Mouse (Mus musculus): ENCODE results near the gene Igsf21.

Gene Igsf21

DNA sequence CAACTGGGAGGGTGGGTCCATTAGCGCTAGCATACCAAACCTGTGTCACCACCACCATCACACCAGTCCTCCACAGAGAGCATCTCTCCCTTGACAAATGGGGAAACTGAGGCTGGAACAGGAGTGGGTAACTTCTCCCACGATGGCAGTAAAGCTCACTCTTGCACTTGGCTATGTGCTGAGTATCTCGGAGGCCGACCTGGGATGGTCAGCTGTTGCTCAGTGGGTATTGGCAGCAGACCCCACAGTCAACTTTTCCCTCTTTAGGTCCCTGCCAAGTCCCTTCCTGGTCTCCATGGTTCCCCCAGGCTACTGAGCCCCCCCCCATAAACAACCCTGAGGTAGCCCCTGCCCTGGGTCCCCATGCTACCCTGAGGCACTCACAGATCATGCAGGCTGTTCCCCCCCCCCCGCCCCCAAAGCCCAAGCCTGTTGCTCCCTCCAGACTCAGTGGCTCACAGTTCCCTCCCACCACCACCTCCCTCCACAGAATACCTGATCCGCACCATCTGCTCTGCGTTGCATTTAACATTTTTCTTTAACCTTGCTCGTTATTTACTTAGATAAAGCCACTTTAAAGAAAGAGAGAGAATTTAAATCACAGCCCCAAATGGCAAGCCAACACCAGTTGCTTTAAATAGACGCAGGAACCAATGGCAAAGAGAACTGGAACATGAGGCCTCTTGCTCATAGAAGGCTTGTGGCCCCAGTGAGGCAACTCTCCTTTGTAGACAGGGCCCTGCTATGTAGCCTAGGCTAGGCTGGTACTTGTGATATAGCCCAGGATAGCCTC lies 11.0 kb downstream of the Igsf21 start:
- DNase-seq: no peak

DNA sequence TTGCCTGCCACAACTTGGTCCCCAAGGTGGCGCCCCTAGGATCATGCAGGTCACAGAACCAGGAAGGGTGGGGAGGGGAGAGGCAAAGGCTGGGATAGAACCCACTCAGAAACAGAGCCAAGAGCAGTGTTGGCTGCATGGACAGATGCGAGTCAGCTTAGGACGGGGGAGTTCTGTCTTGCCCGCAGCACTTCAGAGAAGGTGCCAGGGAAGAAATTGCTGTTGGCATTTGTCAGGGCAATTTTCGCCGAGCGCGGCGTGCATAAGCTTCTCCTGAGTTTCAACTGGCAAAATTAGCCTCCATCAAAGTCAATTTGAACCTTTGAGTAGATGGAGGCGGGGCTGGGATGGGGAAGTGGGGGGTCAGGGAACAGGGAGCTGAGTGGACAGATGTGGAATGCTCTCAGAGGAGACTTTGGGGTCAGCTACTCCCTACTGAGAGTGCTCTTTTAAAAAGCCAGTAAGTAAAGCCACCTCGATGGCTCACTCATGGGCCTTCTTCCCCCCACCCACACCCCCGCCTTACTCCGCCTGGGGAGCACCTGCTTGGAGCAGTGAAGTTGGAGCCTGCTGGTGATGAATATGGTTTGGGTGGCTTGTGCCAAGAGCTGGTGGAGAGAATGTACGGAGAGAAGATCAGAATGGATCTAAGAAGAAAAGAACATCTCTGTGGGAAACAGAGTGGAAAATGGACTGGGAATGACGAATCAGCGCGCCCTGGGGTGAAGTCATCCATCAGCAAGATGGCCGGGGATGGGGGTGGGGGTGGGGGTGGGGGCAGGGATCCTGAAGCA lies 12.0 kb downstream of the Igsf21 start:
- DNase-seq: no peak

DNA sequence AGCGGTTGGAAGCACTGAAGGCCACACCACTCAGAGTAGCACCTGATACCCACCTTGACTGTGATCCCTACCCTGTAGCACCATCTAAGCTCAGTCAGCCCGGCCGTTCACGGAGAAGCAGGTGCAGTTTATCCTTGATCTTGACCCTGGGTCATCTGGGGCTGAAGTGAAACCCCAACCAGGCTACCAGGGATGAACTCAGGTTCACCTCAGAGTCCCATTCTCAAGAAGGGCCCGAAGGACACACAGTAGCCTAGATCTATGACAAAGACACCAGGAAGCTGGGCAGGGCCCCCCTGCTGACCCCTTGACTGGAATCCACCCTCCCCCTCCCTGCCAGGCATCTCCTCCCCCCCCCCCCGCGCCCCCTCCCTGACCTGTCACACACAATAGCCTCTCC lies 18.7 kb downstream of the Igsf21 start:
- no peak for DNase-seq

DNA sequence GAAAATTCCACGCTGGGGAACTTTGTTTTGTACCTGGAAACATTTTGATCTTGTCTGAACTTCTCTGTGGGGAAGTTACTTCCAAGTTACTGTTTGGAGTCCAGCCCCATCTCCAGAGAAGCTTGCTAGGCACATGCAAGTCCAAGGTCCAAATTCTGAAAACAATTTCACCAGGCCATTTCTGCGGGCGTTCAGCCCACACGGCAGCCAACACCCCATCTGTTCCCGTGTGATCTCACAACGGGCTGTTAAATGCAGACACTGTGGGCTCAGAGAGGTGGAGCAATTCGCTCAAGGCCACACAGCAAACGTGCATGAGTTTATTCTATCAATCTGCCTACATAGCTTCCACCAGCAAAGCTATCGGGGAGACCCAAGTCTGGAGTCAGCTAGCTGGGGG lies 21.4 kb downstream of the Igsf21 start:
- DNase-seq: no peak

DNA sequence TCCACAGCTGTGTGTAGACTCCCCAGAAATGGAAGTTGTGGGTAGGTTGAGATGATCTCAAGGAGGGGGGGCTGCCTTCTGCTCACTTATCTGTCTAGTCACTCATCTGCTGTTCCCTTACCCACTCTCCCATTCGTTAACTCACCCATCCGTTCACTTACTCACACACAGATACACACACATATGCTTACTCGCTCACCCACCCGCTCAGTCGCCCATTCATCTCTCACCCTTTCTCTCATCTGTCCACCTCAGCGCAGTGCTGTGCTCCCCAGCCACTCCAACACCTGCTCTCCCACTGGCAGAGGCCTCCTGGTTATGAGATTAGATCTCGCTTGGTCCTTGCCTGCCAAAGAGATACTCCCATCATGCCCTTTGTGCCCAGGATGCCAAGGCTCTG lies 22.1 kb downstream of the Igsf21 start:
- no peak for DNase-seq

DNA sequence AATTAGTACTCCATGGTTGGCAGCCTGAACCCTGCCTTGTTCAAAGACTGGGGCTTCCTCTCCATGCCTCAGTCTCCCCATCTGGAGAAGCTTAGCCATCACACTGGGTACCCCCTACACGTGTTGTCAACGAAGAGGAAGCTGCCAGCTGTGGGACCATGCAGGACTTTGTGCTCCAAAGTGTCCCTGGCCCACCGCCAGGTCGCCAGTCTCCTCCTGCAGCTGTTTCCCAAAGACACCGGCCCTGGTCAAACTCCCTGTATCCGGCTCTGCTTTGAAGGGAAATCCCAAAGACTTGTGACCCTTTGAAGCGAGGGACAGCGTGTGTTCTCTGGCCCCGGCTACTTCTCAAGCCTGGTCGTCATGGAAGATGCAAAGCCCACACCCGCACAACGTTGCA lies 23.5 kb downstream of the Igsf21 start:
- DNase-seq: no peak

DNA sequence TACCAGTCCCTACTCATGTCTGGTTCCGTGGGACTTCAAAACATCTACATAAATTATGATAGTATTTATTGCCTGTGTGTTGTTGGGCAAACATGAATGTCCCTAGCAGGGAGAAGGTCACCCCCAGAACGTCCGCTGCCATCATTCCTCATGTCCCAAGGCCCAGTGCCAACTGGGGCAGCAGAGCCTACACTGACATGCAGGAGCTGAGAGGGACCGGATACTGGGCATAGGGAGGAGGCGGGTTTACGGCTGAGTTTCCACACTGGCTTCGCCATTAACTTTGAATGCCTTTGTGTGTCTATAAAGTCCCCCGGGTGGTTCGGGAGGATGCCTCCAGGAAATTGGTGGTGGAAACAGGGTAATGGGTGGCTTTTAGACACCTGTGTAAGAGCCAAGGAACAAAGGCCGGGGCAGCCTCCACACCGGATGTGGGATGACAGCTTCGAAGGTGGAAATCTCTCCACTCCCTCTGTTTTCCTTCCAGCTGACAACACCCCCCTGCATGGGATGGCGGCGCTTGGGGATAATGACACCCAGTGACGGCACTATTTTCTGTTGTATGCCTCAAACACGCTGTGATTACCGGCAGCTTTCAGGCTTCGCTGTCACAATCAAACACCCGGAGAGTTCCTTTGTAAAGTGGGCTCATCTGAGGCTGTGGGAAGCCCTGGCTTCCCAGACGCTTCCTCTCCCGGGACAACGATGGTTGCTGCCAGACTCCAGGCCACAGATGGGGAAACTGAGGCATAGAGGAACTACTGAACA lies 26.1 kb downstream of the Igsf21 start:
- no peak for DNase-seq

DNA sequence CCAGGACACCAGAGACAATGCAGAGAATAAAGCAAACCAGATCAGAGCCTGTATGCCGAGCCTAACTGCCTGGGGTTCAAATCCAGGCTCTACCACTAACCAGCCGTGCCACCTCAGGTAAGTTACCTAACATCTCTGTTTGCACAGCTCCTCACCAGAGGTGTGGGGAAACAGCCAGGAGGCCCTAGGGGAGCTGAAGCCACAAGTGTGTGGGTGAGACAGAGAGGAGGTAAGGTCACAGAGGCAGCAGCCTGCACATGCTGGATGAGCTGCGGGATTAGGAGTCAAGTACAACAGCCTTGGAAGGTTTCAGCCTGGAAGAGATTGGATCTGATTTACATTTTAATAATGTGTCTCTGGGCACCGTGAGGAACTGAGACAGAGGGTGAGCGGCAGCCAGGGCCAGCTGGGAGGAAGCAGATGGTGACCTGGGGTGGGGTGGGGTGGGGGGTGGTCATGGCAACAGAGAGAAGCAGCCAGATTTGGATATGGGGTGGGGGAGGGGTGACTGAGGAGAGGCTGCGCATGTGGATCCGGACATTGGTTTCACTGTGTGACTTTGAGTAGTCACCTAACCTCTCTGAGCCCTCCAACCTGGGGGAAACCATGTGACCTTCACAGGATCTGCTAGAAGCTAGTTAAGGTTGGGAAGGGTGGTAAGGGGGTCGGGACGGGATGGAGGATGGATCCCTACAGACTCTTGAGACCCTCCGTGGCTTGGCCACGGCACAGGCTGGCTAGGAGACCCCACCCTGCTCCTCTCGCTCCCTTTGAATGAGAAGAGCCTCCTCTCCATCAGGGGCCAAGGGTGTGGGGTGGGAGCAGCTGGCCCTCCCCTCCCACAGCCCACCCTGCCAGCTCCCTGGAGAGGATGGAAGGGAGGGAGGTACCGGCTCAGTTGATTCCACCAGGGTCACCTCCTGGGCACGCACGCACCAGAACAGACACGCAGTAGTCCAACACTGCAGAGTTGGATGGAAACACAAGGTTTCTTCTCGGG lies 27.4 kb downstream of the Igsf21 start:
- DNase-seq: no peak

DNA sequence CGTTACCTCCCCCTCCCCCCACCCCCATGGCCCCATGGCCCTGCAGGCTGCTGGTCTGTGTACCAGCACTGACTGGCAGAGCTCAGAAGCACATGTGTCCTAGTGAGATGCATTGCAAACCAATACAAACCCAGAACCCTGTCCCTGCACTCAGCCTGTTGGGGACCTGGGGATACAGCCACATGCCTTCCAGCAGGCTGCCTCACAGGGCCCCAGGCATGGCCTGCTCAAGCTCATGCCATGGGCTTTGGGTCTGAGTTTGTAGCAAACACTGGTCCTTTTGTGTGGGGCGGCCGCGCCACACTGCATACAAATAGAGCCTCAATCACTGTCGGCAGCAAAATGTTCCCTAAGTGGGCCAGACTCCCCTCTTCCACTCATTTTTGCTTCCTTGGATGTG lies 28.2 kb downstream of the Igsf21 start:
- no peak for DNase-seq

DNA sequence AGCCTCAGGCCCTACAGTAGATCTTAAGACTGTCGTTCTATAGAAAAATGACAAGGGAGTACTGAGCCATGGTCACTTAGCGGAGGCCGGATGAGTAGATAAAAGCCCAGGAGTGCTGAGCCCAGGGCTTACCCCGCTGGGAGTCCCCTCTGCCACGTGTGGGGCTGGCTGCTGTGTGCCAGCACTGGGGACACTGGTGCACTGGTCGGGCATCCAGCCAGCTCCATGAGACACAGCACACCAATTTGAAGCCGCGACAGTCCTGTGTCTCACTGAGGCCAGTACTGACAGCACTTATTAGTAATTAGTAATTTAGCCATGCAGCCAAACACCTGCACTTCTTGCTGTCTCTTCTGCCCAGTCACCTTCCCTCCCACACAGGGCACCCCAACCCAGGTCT lies 28.6 kb downstream of the Igsf21 start:
- DNase-seq: no peak

DNA sequence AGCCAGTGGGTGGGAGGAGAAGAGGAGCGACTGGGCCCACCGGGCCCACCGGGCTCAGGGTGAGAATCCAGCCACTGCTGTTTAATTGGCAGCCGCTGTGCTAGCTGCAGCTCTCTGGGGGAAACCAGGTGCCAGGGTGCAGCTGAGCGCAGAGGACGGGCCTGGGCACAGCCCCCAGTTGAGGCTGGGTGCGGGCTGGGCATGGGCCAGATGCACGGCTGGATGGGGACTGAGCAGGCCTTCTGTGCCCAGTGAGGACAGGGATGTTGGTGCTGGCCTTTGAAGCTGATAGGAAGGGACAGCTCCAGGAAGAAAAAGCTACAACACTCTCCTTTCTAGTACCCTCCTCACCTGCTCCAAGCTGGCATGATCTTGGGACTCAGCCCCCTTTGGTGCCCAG lies 30.5 kb downstream of the Igsf21 start:
- no peak for DNase-seq

DNA sequence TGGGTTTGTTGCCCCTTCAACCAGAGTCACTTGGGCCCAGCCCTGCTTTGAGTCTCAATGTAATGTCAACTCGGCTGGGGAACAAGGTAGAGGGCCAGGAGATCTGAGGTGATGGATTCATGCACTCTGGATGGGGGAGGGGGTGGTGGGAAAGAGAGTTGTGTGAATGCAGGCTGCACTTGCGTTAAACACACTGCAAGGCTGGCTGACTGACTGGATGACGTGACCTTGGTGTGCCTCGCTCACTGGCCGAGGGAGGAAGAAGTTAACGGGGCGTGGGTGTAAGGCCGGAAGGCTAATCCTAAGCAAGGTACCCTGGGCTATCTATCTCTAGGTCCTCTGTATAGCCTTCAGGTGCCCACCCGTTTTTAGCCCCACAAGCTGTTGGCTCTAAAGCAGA lies 31.4 kb downstream of the Igsf21 start:
- DNase-seq: no peak

DNA sequence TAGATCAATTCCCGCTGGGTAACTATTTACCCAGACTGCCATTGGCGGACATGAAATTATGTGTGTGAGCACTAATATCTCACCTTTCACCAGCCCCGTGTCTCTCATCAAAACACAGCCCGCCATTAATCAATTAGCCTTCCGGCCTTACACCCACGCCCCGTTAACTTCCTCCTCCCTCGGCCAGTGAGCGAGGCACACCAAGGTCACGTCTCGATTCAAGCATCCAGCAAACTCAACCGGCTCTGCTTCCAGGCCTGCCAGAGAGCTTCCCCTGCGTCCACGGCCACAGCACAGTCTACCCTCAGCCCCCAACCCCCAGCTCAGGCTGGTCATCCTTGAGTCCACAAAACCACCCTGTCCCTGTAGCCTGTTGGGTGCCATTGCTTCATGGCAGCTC lies 32.2 kb downstream of the Igsf21 start:
- no peak for DNase-seq

DNA sequence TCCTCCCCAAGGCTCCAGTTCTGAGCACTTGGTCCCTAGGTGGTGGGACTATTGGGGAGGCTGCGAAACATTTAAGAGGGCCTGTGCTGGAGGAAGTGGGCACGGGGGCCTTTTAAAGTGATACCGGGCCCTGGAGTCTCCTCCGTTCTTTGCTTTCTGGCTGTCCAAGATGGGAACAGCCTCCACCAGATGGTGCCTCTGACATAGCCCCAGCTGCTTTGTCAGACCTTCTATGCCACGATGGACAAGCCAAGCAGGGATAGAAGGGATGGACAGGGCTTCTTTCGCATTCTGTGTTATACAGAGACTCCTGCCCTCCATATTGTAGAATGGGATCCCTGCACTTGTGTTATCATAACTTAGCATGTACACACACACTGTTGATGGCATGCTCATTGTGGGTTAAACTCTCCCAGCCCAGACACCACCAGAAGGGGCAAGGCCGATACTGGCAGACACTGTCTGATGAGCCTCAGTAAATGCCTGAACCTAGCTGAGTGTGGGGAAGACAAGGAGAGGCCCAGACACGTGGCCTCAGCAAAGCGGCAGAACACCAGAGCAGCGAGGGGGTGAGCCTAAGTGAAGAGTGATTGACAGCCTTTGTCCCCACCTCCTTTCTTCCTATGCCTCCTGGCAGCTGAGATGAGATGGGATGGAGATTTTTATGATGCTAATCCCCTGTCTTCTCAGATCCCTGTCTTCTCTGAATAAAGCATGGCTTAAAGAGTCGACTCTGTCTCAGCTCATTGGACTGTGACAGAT lies 36.3 kb downstream of the Igsf21 start:
- DNase-seq: no peak

DNA sequence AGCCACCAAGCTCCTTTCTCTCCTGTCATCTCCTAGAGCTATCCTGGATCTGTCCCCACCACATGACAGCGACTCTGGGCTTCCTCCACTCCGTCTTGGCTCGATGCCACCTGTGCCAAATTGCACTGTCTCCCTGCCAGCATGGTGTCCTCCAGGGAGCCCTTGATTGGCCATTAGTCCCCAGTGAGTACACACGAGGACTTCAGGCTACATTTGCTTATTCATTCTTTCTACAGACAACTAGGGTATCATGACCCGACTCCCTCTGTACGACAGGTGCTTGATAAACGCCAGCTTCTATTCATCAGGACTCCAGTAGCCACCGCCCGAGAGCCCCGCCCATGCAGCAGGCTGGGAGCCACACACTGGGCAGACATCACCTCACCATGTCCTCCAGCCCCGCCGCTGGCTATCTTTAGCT lies 40.8 kb downstream of the Igsf21 start:
- peak; percentile 83 for DNase-seq

DNA sequence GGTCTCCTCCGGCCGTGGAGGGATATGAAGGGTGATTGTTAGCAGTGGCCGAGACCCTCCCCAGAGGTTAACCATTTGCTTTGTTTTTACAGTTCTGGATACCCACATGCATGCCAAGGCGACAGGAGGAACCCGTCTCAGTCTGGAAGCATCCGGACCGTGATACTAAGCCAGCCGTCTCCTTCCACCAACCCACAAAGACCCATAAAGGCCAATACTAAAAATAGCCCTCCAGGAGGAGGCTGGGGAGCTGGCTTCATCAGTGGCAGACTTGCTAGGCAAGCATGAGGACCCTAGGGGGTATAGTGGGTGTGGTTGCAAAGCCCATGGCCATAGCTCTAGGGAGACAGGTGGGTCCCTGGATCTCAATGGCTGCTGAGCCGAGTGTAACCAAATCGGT lies 41.8 kb downstream of the Igsf21 start:
- no peak for DNase-seq

DNA sequence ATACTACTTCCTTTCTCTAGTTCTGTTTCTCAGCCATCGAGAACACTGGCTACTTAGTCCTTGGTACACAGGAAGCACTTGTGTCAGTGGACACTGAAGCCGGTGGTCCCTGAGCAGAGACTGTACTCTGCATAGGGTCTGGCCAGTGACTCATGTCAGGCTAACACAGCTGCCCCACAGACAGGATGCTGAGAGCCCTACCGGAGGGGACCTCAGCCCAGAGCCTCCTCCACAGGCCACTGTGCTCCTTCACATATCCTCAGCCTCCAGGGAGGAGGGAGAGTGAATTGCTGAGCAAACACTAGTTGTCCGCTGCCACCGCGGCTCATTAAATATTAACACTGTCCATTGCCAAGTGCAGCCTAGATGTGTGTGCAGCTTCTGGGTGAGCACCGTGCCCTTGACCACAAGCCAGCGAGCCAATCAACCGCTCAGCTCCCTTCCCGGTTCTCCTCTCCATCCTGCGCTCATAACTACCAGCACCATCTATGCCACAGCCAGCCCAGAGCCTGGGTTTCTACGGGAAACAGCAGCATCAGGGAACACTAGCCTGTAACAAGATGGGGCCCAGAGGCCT lies 42.8 kb downstream of the Igsf21 start:
- no peak for DNase-seq

DNA sequence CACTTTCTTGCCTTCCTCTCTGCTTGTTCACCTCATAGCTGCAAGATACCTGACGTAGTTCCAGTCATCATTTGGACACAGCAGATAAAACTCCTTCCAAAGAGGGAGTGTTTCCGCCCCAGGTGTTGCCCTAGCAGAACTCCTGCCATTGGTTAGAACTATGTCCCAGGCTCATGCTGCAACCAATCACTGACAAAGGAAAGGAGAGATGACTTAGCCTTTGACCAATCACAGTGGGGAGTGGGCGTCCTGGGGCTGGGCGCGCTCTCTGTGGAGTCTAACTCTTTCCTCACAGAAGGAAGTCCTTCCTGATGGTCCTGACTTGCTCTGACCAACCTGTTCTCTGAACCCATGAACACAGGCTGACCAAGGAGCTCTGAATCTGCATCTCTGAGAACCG lies 44.4 kb downstream of the Igsf21 start:
- DNase-seq: no peak

DNA sequence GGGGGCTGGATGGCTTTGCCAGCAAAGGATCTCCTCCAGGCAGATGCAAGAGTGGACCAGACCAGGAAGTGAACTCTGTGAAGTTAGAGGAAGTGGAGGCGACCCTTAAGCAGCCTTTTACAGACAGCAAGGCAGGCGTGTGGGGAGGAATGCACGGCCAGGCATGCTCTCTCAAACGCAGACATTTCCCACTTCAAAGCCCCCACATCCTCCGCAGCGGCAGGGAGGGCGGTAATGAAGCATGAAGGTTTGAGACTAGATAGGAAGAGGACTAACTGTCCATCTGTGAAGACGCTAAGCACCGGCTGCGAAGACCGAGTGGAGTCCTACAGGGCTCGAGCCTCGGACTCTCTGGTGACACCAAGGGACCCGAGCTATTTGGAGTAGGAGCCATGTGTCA lies 46.3 kb downstream of the Igsf21 start:
- DNase-seq: no peak

DNA sequence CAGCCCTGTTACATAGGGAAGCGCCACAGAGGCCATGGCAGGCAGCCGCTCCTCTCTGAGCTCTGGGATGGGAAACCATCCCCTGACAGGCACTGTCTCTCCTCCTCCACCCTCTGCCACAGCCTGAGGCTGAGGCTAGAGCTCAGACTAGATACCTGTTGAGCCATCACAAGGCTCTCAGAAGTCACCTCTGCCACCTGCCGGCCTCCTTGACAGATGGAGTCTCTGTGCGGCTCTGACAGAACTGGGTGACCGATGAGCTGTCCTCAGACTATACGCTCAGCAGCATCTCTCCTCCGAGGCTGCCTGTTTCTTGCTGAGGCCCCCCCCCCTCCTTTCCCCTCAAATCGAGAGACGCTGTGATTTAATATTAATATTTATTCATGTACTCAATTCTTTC lies 49.9 kb downstream of the Igsf21 start:
- DNase-seq: peak; percentile 68

DNA sequence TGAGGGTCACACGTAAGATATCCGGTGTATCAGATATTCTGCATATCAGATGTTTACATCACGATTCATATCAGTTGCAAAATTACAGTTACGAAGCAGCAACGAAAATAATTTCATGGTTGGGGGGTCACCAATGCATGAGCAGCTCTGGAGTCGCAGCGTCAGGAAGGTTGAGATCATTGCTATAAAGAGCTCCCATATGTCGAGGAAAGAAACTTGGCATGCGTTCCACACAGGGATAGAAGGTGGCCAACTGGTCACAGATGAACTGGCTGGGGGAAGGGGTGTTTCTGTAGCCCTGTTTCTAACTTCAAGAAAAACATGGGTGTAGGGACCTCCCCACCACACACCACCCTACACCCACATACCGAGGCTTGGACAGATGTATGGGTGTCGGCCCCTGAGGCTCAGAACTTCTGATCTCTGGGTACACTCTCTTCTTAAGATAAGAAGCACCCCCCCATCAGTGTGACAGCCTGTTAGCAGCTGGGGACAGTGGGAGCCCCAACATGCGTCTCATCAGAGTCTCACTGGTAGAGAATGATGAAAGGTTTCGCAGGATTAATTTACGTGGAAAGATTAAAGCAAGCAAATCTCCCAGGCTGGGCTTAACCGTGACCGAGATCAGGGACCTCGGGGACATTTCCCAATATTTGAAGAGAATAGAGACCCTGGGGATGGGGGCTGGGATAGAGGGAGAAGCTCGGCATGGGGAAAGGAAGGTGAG lies 54.1 kb downstream of the Igsf21 start:
- DNase-seq: peak; percentile 81

Data from cerebellum, adult 11 months (tissue).